Mouse (Mus musculus) liver, embryonic 14.5 days (tissue): Measurements from ENCODE around the gene Zfp287.

ENCODE experiments used
- CTCF ChIP-seq: IDR thresholded peaks from 2 replicates; pipeline ENCODE4 v1.5.1; 2016; ENCODE audit warnings: antibody characterized with exemption, low read depth, control low read depth
- EP300 ChIP-seq: IDR thresholded peaks from 2 replicates; pipeline ENCODE4 v1.6.1; 2016; ENCODE audit warnings: antibody characterized with exemption, low read depth

- TF ChIP-seq CTCF (no peak), EP300 (no peak)
Measured at GRCm38 (mm10) chr11:62708252-62708651, 23.5 kb downstream of the Zfp287 start.
